Mouse (Mus musculus) cerebellum, postnatal 36 days (tissue): ENCODE data around the gene Chn2.
"Not testable (repeated sequence)": the region's sequence is repeated elsewhere in the genome, so short reads cannot be mapped to it uniquely, and the experiment has no call there.

ENCODE experiments used
- DNase-seq, 2 experiments: peaks; one replicate each; pipeline ENCODE4 v3.0.0; 2021 to 2022; ENCODE audit warnings: mixed read lengths in 2 of 2

Gene Chn2

GRCm38 (mm10) chr6:54161246-54161645, 121.9 kb downstream of the Chn2 start:
- DNase-seq = no peak

GRCm38 (mm10) chr6:54162321-54162720, 123.0 kb downstream of the Chn2 start:
- no peak for DNase-seq

DNA sequence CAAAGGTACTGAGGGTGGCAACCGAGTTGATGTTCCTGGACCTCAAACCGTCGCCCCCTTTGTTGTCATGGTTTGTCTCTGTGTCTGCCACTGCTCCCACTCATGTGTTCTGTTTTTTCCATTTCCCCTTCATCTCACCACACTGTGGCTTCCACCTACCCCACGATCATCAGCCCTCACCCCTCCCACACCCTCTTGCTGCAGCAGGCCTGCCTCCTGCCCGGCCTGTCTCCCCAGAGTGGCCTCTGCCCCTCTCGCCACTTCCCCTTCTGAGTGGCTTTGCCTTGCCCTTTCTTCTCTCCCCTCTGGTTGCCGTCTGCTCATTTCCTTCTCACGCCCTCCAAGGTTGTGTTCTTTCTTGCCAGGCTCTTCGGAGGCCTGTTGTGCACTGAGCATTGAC, 123.4 kb downstream of the Chn2 start:
- no peak for DNase-seq

- no peak for DNase-seq
Measured at GRCm38 (mm10) chr6:54163702-54164101, 124.3 kb downstream of the Chn2 start.

GRCm38 (mm10) chr6:54164777-54165176, 125.4 kb downstream of the Chn2 start:
- peak; percentile 63 to 66 for DNase-seq

DNA sequence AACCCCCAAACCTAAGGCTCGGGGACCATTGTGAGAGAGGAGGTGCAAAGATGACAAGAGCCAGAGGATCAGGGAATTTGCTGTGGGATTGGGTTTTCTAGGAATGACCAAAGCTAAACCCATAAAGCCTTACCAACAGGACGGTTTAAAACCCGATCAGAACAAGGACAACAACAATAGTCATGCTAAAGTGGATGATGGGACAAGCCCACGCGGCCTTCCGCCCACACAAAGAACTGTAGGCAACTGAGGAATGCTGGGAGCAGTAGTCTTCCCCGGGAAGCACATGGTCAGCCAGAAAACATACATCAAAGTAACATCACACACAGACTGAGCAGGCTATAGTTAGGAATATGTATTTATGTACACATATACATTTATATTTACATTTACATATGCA, 125.9 kb downstream of the Chn2 start:
- DNase-seq = no peak

DNA sequence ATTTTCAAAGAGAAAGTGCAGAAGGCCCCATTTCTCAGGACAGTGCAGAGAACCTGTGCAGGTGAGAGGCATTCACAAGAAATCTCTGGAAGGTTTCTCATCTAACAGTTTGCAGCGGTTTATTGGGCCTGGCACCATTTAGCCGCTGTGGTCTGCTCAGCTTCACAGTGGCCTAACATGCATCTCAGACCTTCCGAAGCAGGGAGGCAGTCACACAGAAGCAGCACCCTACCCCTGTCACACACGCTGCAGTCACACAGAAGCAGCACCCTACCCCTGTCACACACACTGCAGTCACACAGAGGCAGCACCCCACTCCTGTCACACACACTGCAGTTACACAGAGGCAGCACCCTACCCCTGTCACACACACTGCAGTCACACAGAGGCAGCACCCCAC, 126.5 kb downstream of the Chn2 start:
- no peak for DNase-seq

DNA sequence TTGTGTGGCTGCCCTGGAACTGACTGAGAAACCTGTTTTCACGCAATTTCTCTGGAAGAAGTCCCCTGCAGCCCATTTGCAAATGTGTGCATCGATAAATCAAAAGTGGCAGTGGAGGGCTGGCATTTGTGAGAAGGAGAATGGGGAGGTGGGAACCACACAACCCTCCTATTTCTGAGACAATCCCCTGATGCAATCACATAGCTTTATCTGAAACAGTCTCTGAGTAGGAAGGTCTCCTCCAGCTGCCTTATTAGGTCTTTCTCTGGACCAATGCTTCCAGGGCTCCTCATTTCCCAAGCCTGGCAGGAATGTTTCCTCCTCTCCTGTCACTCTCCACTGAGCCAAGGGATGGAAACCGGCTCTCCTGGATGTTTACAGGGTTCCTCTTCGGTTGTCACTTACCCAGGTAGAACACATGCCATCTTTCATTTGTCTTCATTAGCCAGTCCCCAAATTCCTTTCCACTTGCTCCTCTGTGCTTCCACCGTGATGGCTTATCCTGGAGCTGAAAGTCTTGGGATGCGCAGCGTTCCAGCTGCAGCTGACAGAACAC, 127.7 kb downstream of the Chn2 start:
- DNase-seq = no peak

DNA sequence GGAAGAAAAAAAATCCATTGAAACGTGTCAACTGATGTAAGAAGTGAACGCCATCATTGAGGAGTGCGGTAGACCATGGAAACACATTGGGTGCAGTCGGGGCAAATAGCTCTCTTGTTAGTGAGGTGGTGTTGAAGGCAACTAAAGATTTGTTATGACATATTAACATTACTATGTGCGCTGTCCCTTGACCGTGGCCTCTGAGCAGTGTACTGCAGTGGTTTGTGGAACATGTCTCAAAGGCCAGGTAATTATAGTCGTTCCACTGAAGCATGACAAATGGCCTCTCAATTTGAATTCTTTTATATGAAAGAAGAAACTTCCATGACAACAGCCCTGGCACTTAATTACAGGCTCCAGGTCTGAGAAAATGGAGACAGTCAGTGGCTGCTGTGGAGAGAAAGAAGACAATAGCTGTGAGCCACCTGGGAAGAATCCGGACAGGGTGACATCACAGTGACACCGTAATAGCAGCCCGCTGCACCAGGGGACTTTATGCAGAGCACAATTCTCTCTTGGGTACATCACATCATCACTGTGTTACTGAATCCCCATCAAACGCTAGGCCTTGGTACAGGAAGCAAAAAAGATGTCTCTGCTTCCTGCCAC, 131.0 kb downstream of the Chn2 start:
- no peak for DNase-seq

DNA sequence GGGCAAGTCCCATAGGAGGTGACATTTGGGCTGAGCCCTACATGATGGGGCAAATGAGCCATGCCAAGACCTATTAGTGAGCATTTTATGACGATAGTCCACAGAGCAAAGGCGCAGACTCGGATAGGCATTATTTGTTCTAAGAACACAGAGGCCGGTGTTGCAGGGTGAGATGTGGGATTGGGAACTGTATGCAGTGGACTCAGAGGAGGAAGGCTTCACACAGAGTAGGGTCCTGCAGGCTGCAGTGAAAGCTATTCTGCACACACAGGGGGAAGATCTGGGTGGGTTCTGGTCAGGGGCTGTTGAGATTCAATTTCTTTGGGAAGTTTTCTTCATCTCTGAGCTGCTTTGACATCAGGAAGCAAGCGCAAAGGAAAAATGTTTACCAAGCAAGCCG, 132.0 kb downstream of the Chn2 start:
- DNase-seq = no peak

DNA sequence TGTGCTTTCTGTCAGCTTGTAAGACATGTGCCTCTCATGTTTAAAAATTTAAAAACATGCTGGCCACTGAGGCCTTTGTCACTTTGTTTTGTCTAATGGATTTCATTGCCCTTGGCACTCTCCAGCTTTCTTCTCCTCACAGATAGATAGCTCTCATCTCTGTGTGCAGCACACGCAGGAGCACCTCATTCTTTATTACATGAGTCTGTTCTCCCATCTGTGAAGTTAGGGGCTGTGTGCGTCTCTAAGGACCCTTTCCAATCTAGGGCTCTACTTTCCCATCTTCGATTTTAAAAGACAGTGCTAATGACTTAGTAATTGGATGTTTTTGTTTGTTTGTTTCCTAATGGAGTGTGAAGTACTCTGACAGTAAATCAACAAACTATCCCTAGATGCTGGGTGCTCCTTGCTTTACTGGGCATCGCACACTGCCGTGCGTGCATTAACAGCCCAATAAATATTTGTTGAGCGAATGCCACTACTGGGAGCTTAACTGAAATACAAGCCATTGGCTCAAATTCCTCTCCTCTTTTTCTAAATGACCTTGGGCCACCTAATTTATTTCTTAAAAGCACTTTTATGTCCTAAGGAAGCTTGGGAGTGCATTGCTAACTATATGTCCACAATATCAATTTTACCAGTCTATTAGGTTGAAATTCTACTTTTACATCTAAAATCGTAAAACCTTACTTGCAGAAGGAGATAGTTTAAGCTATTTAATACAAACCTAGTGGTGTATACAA, 136.3 kb downstream of the Chn2 start:
- no peak for DNase-seq

DNA sequence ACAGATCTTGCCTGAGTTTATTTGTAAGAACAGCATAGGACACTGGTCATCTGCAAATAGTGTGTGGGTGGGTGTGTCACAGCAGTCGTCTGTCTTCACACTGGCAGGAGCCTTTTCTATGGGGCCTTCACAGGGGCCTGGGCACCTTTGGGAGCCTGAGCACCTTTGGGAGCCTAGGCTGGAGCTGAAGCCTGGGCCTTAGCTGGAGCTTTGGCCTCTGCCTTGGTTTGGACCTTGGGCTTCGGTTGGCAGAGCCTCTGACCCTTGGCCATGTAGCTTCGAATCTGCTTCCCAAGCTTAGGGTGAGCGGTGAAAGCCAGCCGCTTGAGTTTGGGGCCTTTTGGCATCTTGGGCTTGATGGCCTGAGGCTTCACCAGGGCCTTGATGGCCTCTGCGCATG, 137.7 kb downstream of the Chn2 start:
- DNase-seq = not testable (repeated sequence)

DNA sequence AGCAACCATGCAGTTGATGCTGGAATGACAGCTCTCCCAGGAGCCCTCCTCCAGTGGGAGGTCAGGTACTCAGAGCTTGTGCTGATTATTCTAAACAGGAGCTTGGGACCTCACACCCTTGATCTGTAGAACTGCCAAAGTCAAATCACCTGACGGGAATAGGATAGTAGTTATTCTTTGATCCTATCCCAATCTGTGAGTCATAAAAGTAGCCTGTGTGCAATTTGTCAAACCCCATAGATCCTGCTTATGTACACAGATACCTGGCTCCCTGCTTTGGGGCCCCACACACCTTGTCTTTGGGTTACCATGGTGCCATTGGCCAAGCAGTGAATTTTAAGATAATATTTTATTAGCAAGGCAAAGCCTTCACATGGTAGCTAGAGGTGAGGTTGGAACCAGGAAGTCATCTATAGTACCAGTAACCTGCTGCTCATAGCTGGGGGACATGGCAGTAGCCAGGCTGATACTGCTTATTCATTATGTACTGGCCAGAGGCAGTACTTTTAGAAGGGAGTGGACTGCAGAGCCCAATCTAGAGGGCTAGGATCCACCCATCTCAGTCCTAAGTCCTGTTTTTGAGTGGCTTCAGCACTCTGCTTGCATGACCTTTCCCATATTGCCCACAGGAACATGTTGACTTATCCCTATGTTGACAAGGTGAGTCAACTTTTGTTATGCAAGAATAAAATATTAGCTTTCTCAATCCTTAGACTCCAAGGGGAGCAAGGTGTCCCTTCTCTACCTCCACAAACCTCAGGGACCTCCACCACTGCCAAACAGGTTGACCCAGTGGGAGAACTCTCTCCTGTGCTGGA, 139.9 kb downstream of the Chn2 start:
- no peak for DNase-seq

- DNase-seq = no peak
Measured at GRCm38 (mm10) chr6:54179874-54180212, 140.5 kb downstream of the Chn2 start.

- no peak for DNase-seq
Measured at GRCm38 (mm10) chr6:54183825-54184578, 144.6 kb downstream of the Chn2 start.

- no peak for DNase-seq
Measured at GRCm38 (mm10) chr6:54193631-54194305, 154.4 kb downstream of the Chn2 start.

DNA sequence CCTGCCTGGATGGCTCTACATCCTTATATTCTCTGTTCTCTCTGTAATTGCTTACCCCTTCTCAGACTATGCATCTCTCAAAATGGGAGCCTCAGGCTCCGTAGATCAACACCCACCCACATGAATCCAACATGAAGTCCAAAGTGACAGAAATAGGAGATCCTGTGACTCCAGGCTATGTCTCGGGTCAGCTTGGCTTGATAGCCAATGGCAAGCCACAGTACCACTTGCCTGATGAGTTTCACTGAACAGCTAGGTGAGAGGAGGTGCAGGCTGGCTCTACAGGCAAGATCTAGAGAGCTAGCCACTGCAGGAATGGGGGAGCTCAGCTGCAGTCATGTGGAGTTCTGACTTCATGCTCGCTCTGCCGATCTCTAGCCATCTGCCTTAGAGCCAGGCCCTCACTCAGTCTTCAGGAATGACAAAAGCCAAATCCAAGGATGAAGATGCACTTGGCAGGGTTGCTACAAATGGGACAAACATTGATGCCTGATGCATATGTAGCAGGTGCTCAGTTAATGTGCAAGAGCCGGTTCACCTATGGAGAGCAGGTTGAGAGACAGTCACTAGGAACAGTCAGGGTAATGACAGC, 158.6 kb downstream of the Chn2 start:
- peak; percentile 22 to 42 for DNase-seq

GRCm38 (mm10) chr6:54199516-54199915, 160.2 kb downstream of the Chn2 start:
- DNase-seq = no peak

GRCm38 (mm10) chr6:54200031-54200722, 160.8 kb downstream of the Chn2 start:
- DNase-seq = no peak

- DNase-seq = no peak
Measured at GRCm38 (mm10) chr6:54202311-54203020, 163.1 kb downstream of the Chn2 start.

DNA sequence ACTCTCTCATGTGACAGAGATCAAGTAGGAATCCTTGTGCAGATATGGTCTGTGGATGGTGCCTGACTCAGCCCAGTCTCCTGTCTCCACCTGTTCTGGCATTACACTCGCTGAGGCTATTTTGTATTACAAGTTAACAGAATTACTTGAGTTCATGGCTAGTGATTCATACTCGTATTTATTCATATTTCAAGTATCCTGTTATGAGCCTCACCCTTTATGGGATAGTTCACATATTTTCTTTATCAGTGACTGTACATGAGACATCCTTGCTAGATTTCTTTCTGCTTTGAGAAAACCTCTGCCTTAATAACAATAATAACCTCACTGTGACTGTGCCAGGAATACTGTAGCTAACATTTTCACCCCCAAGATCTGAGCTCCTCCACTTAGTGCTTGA, 164.0 kb downstream of the Chn2 start:
- DNase-seq = no peak
